26 mouse cellular contexts compared by ENCODE assay signal in genomic region chr8:126053911-126054310, GRCm38 (mm10). TPM values are rescaled to one million over a fixed set of nuclear protein-coding genes. Genes with fewer than 3 reads are reported as not detected.
DNase-seq lines count a peak whose midpoint lies in the region; ATAC-seq lines count a peak whose summit lies in the region.
"Had no signal": no experiment of that assay in that cellular context is flagged by ENCODE, and none has a peak within 500 bp of the region (broad histone marks: within the 10 kb centered on the region; RNA-seq: fewer than 3 reads in every experiment).

No protein-coding gene starts in this region.

- ATAC-seq in forebrain, embryonic 16.5 days, result peak; percentile 49; the same call in 1 of the 2 replicates
- no peak for ATAC-seq in forebrain, embryonic 15.5 days (replicated peaks)
- ATAC-seq in hindbrain, embryonic 13.5 days (ENCODE audit: low FRiP score), result no peak
- ATAC-seq: hindbrain, postnatal 0 days had no signal

- no peaks in the 10 kb centered on the region for H3K36me3 ChIP-seq in forebrain, embryonic 16.5 days (ENCODE audit: control insufficient read depth, insufficient read depth)
- H3K36me3 ChIP-seq in forebrain, embryonic 15.5 days, result no peaks in the 10 kb centered on the region
- H3K36me3 ChIP-seq in hindbrain, embryonic 13.5 days, result no peaks in the 10 kb centered on the region
- H3K36me3 ChIP-seq: embryonic facial prominence, embryonic 15.5 days; hindbrain, embryonic 12.5 days had no signal

- DNase-seq in left cerebral cortex, adult 9 months (ENCODE audit: low spot score in 2 of 2), result peak; percentile 21 to 23
- DNase-seq in left cerebral cortex, postnatal 25 days (ENCODE audit: low spot score in 2 of 2), result no peak
- DNase-seq in right cerebral cortex, adult 2 months (ENCODE audit: low spot score in 2 of 2), result peak; percentile 31 to 42
- DNase-seq in right cerebral cortex, postnatal 4 days, result no peak
- DNase-seq in telencephalon, adult 2 months (ENCODE audit: low read depth, low spot score), result peak; percentile 38
- DNase-seq: adrenal gland, adult 2 months; adrenal gland, postnatal 25 days; cerebellum, adult 11 months; cerebellum, adult 8-10 months; cerebellum, postnatal 14 days; embryo, embryonic 11 days; gastrocnemius, adult 2 months; gastrocnemius, postnatal 25 days; heart, postnatal 10 days; heart, postnatal 4 days had no signal

- no peak overlapping the region for H3K4me3 ChIP-seq in forebrain, embryonic 16.5 days (replicated peaks; ENCODE audit: low read length)
- no peak overlapping the region for H3K4me3 ChIP-seq in forebrain, embryonic 15.5 days
- no peak overlapping the region for H3K4me3 ChIP-seq in hindbrain, embryonic 13.5 days
- H3K4me3 ChIP-seq: embryonic facial prominence, embryonic 15.5 days; erythroblast, embryonic 14.5 days; gastrocnemius, adult 2 months; hindbrain, embryonic 12.5 days had no signal

- H3K9ac ChIP-seq in forebrain, embryonic 16.5 days (replicated peaks; ENCODE audit: low read depth, low read length), result no peak overlapping the region
- no peak overlapping the region for H3K9ac ChIP-seq in forebrain, embryonic 15.5 days (replicated peaks)
- H3K9ac ChIP-seq in hindbrain, embryonic 13.5 days, result no peak overlapping the region
- H3K9ac ChIP-seq: embryonic facial prominence, embryonic 15.5 days; hindbrain, embryonic 12.5 days had no signal

- no peak overlapping the region for H3K27ac ChIP-seq in forebrain, embryonic 16.5 days (ENCODE audit: low read length)
- no peak overlapping the region for H3K27ac ChIP-seq in forebrain, embryonic 15.5 days (replicated peaks)
- no peak overlapping the region for H3K27ac ChIP-seq in hindbrain, embryonic 13.5 days
- H3K27ac ChIP-seq: embryonic facial prominence, embryonic 15.5 days; gastrocnemius, adult 2 months; hindbrain, embryonic 12.5 days; hindbrain, postnatal 0 days had no signal

- H3K4me2 ChIP-seq in forebrain, embryonic 16.5 days (ENCODE audit: low read length), result no peak overlapping the region
- no peak overlapping the region for H3K4me2 ChIP-seq in forebrain, embryonic 15.5 days (replicated peaks)
- no peak overlapping the region for H3K4me2 ChIP-seq in hindbrain, embryonic 13.5 days
- H3K4me2 ChIP-seq: embryonic facial prominence, embryonic 15.5 days; hindbrain, embryonic 12.5 days had no signal

- intact Hi-C loops in left cerebral cortex, postnatal 25 days (cut with DNase I), result no loop called here

- 42% methylated on average over 4 of the region's 4 CpGs for WGBS in forebrain, embryonic 16.5 days
- 43% methylated on average over 4 of the region's 4 CpGs for WGBS in forebrain, embryonic 15.5 days
- WGBS in hindbrain, embryonic 13.5 days, result 83% methylated on average over 4 of the region's 4 CpGs

- no peaks in the 10 kb centered on the region for H3K4me1 ChIP-seq in forebrain, embryonic 16.5 days (replicated peaks; ENCODE audit: control insufficient read depth, insufficient read depth, low read length)
- H3K4me1 ChIP-seq in forebrain, embryonic 15.5 days, result no peaks in the 10 kb centered on the region
- peaks cover 15% of the 10 kb centered on the region; the same call in 1 of the 2 replicates for H3K4me1 ChIP-seq in hindbrain, embryonic 13.5 days (replicated peaks)
- H3K4me1 ChIP-seq: embryonic facial prominence, embryonic 15.5 days; hindbrain, embryonic 12.5 days had no signal

- H3K9me3 ChIP-seq in forebrain, embryonic 16.5 days (ENCODE audit: control insufficient read depth, low read length), result no peaks in the 10 kb centered on the region
- H3K9me3 ChIP-seq in forebrain, embryonic 15.5 days, result no peaks in the 10 kb centered on the region
- H3K9me3 ChIP-seq in hindbrain, embryonic 13.5 days, result no peaks in the 10 kb centered on the region
- H3K9me3 ChIP-seq: embryonic facial prominence, embryonic 15.5 days; hindbrain, embryonic 12.5 days had no signal

- no peaks in the 10 kb centered on the region for H3K27me3 ChIP-seq in forebrain, embryonic 16.5 days (replicated peaks; ENCODE audit: control insufficient read depth, insufficient read depth, low read length)
- no peaks in the 10 kb centered on the region for H3K27me3 ChIP-seq in forebrain, embryonic 15.5 days
- H3K27me3 ChIP-seq in hindbrain, embryonic 13.5 days, result no peaks in the 10 kb centered on the region
- H3K27me3 ChIP-seq: embryonic facial prominence, embryonic 15.5 days; hindbrain, embryonic 12.5 days had no signal

RNA-seq across cellular contexts. Expression of gene Kcnk1, which starts 58.9 kb away (rescaled TPM):
- polyA plus RNA-seq in forebrain, embryonic 16.5 days (2015; fragmentation: Nextera tagmentation; extraction: Ambion mirVana), result 18.7 and 20.5 TPM in 2 replicates
- 12.0 and 14.4 TPM in 2 replicates for polyA plus RNA-seq in forebrain, embryonic 15.5 days (2015; fragmentation: Nextera tagmentation; extraction: Ambion mirVana)
- total RNA-seq in left cerebral cortex, postnatal 25 days (2021), result 100 to 1,000 TPM; 102 TPM
- polyA plus RNA-seq in hindbrain, embryonic 13.5 days (2015; fragmentation: Nextera tagmentation; extraction: Ambion mirVana), result 10.1 and 13.0 TPM in 2 replicates
- total RNA-seq: common myeloid progenitor, adult 5-6 weeks; granulocyte monocyte progenitor cell, adult 5-6 weeks; MEL had no signal
- polyA plus RNA-seq: C2C12; erythroblast, embryonic 14.5 days had no signal

Comparison
In these comparisons a context has a peak if more than half of its experiments do, and no peak if none do; other contexts are left out.
1. DNase-seq: peak in left cerebral cortex, adult 9 months (2 of 2), right cerebral cortex, adult 2 months (2 of 2) and telencephalon, adult 2 months (single experiment); none in left cerebral cortex, postnatal 25 days (0 of 2) and right cerebral cortex, postnatal 4 days (single experiment).